Mouse (Mus musculus) megakaryocyte, adult 5-6 weeks (primary cell): ENCODE measurements around the gene Vps37c. TPM values are rescaled to one million over a fixed set of nuclear protein-coding genes. Genes with fewer than 3 reads are reported as not detected.
A peak's percentile ranks its signal among the peaks of the same experiment; 100 is the strongest.

ENCODE experiments used
- ATAC-seq: 2 replicates; pipeline ENCODE4 v1.8.0; 2016; ENCODE audit warnings: mild to moderate bottlenecking, inconsistent platforms; ENCODE audit not compliant: poor library complexity, severe bottlenecking
- total RNA-seq, 2 experiments: library from RNA; stranded (forward) in 1 of 2; stranded (reverse) in 1 of 2; fragments of 153-499, 151-499 nt in 1 of 2; fragments of 221-1000, 200-1000 nt in 1 of 2; gene quantifications; 2 replicates each; pipeline versions ENCODE4 v1.2.3 to v1.2.4; 2015 to 2017

Vps37c gene
- total RNA-seq, 2 experiments from 2014 or later = 15.2 to 22.5 TPM

DNA sequence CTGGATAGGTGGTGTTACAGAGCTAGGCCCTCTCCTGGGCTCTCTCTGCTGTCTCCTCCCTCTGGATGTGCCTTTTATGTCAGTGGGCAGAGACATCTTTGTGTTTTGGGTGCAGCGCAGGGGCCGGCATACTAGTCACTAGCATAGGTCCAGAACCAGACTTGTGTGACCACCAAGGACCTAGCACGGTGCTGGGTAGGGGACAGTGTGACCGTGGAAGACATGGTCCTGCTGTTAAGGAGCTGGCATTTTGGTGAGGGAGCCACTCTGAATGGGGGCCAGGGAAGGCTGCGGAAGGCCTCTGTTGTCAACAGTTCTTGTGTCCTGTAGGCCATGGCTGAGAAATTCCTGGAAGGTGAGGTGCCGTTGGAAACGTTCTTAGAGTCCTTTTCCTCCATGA is 23.7 kb downstream of the Vps37c start:
- ATAC-seq = no peak

DNA sequence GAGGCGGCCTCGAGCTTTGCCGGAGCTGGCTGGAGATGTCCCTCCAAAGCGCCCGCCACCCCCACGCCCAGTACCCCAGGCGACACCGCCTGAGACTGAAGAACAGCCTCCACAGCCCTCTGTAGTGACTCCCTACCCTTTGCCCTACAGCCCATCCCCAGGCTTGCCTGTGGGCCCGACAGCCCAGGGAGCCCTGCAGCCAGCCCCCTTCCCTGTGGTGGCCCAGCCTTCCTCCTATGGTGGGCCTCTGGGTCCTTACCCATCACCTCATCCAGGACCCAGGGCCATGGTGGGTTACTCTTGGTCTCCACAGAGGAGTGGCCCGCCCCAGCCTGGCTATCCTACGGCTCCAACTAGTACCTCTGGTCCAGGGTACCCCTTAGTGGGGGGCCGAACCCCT is 24.1 kb downstream of the Vps37c start:
- ATAC-seq = no peak

GRCm38 (mm10) chr19:10713551-10713950 is 25.0 kb downstream of the Vps37c start:
- no peak for ATAC-seq

DNA sequence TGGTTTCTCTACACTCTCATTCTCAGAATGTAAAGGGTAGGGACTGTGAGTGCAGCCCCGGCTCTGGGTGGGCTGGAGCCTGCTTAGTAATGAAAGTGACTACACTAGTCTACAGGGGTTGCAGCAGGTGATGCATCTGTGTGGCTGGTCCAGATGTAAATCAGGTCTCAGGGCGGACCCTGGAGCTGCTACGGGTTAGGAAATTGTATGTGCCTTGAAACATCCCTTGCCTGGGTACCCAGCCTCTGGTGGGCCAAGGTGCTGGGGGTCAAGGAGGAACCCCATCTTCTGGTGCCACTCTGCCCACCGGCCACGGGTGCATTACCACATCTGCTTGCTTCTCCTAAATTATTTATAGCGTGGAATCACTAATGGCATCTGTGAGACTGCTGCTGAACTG is 25.6 kb downstream of the Vps37c start:
- ATAC-seq = no peak

DNA sequence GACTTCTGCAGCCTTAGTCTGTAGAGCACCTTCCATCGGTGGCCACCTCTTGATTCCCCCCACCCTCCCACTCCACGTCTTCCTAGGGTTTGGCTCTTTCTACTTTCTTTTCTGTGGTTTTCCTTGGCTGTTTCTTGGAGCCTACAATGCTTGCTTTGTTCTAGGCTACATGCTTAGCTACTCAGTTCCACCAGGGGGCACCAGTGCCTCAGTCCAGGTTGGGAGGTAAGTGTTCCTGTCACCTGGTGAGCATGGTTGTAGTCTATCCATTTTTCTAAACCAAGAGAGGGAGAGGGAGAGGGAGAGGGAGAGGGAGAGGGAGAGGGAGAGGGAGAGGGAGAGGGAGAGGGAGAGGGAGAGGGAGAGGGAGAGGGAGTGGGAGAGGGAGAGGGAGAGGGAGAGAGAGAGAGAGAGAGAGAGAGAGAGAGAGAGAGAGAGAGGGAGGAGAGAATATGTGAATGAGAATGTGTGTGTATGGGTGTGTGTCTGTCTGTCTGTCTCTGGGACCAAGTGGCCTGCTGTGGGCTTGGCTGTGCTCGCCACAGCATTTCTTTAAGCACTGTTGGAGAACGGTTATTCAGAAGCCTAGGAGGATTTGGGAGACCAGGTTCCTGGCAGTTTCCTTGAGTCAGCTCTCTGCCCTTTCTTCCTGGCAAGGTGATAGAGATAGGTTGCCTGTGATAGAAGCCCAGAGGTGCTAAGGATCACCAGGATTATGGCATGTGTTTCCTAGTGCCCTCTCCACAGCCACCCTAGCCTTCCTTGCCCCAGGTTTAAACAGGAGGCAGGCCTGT is 26.3 kb downstream of the Vps37c start:
- ATAC-seq = peak; percentile 60; the same call in 1 of the 2 replicates

DNA sequence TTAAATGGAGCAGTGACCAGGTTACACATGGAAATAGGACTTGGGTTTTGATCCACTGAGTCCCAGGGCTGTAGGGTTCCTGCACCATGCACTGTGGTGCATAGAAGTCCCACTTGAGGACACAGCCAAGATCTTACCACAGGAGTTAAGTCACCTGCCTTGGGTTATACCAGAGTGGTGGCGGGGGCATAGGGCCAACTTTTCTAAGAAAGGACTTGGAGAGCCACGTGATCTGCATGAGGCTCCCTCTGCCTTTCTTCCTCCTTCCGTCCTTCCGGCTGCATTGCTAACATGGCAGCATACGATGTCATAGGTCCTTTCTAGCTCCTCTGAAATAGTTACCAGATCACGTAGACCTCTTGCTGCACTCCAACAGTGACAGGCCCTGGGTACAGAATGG is 26.9 kb downstream of the Vps37c start:
- no peak for ATAC-seq

DNA sequence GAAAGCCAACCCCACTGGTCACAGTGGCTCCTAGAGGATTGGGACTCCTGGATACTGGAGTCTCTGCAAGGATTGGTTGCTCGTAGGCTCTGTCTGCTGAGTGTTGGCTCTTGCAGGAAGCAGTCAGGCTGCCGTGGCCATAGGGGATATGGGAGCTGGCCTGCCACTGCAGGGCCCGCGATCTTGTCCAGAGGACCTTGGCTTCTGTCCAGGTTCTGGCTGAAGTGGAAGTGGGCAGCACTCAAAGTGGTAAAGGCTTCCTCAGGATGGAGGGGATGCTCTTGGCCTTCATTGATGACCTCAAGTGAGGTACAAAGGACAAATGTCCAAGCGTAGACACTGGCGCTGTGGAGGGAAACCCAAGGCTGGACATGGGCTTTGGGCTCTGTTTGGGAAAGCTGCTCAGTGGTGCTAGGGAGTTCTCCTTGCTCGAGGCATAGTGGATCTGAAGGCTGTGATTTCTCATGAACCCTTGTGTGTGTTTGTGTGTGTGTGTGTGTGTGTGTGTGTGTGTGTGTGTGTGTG is 29.8 kb downstream of the Vps37c start:
- ATAC-seq = no peak

DNA sequence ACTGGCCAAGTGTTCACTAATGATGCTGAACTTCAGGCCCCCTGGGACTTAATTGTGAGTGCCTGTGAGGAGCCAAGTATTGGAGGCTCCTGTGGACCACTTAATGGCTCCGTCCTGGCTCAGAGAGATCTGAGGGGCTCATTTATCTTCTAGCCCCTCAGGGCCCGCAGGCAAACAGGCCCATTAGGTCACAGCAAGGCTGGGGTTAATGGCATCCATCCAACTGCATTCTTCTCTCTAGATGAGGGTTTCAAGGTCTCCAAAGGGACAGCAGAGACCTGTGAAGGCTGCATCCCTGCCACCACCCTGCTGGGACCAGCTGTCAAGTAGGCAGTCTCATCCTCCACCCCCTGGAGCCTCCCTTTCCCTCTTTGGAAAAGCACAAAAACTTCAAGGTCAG is 31.2 kb downstream of the Vps37c start:
- ATAC-seq = no peak

GRCm38 (mm10) chr19:10720524-10720923 is 32.0 kb downstream of the Vps37c start:
- ATAC-seq = no peak

DNA sequence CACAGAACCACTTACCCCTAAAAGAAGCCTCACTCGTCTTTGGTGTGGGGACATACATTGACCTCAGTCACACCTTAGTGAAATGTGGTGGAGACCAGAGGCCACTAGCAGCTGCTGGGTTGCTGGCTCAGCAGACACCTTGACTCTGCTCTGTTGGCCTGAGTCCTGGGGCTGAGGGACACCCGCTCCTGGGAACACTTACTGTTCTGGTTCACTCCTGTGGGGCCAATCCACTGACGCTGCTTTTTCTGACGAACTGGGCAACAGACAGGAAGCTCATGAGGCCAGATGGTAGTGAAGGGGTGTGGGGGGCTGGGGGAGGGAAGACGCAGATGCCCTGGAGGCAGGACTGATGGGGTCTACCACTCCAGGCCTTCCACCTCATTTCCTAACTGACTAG is 32.5 kb downstream of the Vps37c start:
- ATAC-seq = no peak

- no peak for ATAC-seq
Observed at GRCm38 (mm10) chr19:10723084-10723483, 34.5 kb downstream of the Vps37c start.

GRCm38 (mm10) chr19:10723649-10724048 is 35.1 kb downstream of the Vps37c start:
- ATAC-seq = no peak

- no peak for ATAC-seq
Observed at GRCm38 (mm10) chr19:10724629-10725363, 36.3 kb downstream of the Vps37c start.

GRCm38 (mm10) chr19:10729889-10730288 is 41.4 kb downstream of the Vps37c start:
- no peak for ATAC-seq

DNA sequence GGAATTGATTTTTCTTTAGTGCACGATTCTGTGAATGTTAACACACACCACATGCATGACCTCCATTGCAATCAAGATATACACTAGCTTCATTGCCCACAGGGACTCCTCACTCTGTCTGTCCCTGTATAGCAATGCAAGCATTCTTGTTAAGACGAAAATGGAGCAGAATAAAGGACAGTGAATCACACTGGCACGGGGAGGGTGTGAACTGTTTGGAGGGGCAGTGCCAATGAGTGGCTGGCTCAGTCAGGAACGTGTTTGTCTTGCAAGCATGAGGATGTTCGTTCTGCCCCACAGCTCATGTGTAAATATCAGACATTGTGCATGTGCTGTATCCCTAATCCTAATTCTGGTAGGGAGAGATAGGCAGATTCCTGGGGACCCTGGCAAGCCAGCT is 41.9 kb downstream of the Vps37c start:
- no peak for ATAC-seq

- ATAC-seq = no peak
Observed at GRCm38 (mm10) chr19:10731975-10732374, 43.4 kb downstream of the Vps37c start.

DNA sequence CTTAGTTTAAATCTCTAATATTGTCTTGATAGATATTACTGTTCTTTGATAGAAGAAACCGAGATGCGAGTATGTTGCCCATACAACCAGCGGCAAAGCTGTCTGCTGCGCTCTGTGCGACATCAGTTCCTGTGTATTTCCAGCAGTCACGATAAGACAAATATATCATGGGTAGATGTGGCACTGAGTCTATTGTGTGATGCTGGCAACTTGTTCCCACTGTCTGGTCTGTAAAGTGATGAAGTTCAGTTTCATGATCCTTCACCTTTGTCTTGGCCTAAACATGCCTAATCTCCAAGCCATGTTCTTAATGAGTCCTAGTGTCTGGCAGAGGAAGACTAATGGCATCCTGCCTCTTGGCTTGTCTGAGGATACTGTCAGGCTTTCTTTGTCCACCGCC is 44.2 kb downstream of the Vps37c start:
- ATAC-seq = no peak

- no peak for ATAC-seq
Observed at GRCm38 (mm10) chr19:10733501-10734127, 45.1 kb downstream of the Vps37c start.

DNA sequence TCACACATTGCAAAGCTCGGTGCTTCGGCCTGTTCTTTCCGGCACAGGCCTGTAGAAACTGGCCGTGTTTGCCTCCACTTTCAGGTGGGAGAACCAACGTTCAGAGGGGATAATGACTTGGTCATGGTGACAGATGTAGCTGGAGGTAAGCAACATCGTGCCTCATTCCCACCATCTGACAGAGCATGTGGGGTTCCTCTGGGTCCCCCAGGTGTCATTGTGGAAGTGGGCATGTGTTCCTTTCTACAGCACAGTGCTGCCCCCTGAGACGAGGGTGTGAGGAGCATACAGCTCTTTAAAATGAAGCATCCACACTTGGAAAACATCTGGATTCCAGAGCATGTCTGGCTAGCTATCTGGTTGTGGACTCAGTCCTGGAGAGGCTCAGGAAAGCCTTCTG is 46.0 kb downstream of the Vps37c start:
- no peak for ATAC-seq

- no peak for ATAC-seq
Observed at GRCm38 (mm10) chr19:10735061-10735460, 46.5 kb downstream of the Vps37c start.

DNA sequence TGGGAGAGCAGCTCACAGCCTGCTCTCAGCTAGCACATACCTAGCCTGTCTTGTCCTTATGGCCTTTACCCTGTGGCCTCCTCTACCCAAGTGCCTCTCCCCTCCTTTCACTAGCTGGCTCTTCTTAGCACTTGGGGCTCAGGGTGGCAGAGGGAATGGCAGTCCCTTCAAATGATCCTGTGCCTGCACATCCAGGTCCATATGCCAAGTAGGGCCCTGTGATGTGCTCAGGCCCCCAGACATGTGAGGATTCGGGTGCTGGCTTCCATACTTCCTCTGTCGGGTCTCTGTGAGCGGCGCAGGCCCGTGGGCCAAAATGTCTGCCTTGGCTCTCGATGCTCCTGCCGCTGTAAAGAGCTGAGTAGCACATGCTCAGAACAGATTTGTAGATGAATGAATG is 47.3 kb downstream of the Vps37c start:
- no peak for ATAC-seq

GRCm38 (mm10) chr19:10738038-10738437 is 49.5 kb downstream of the Vps37c start:
- no peak for ATAC-seq
